Comparison of ENCODE assay signal across 14 mouse cellular contexts in genomic region chr12:27565965-27566507, GRCm38 (mm10).
DNase-seq lines count a peak whose midpoint lies in the region; ATAC-seq and TF ChIP-seq lines count a peak whose summit lies in the region.
"Had no signal": no experiment of that assay in that cellular context is flagged by ENCODE, and none has a peak within 500 bp of the region (broad histone marks: within the 10 kb centered on the region; RNA-seq: fewer than 3 reads in every experiment).

No protein-coding gene starts in this region.

- no peak for TF ChIP-seq CTCF in liver, postnatal 0 days (IDR thresholded peaks at IDR 0.05; ENCODE audit: low read depth)

- no peak overlapping the region for H3K27ac ChIP-seq in heart, embryonic 10.5 days
- H3K27ac ChIP-seq in heart, embryonic 11.5 days (ENCODE audit: low read depth, low read length): no peak overlapping the region
- peak overlapping the region; percentile 93 for H3K27ac ChIP-seq in forebrain, embryonic 15.5 days (replicated peaks)
- peak overlapping the region; percentile 41; the same call in 1 of the 2 replicates for H3K27ac ChIP-seq in limb, embryonic 12.5 days
- H3K27ac ChIP-seq in neural tube, embryonic 14.5 days (ENCODE audit: low read depth, low read length): peak overlapping the region; percentile 78
- H3K27ac ChIP-seq in liver, postnatal 0 days (ENCODE audit: low read depth): no peak overlapping the region
- H3K27ac ChIP-seq: embryonic facial prominence, embryonic 15.5 days; lung, embryonic 15.5 days had no signal

- H3K4me3 ChIP-seq in heart, embryonic 10.5 days: no peak overlapping the region
- H3K4me3 ChIP-seq in heart, embryonic 11.5 days (ENCODE audit: low read depth, low read length): no peak overlapping the region
- no peak overlapping the region for H3K4me3 ChIP-seq in forebrain, embryonic 15.5 days
- H3K4me3 ChIP-seq in limb, embryonic 12.5 days (replicated peaks): no peak overlapping the region
- H3K4me3 ChIP-seq in neural tube, embryonic 14.5 days (ENCODE audit: low read depth, low read length): no peak overlapping the region
- H3K4me3 ChIP-seq in liver, postnatal 0 days (ENCODE audit: low read depth, low read length): no peak overlapping the region
- H3K4me3 ChIP-seq: embryonic facial prominence, embryonic 15.5 days; lung, embryonic 15.5 days; myocyte had no signal

- peak; percentile 45 for DNase-seq in heart, embryonic 10.5 days (ENCODE audit: low spot score)
- DNase-seq in gastrocnemius, postnatal 10 days: no peak
- DNase-seq in liver, postnatal 0 days: no peak
- no peak for DNase-seq in adrenal gland, adult 8-10 months
- DNase-seq: heart, postnatal 14 days; kidney, postnatal 36 days; thymus, adult 18-20 months had no signal

- no peak overlapping the region for H3K4me2 ChIP-seq in heart, embryonic 11.5 days
- peak overlapping the region; percentile 33 for H3K4me2 ChIP-seq in forebrain, embryonic 15.5 days (replicated peaks)
- no peak overlapping the region for H3K4me2 ChIP-seq in limb, embryonic 12.5 days
- peak overlapping the region; percentile 17; the same call in 1 of the 2 replicates for H3K4me2 ChIP-seq in neural tube, embryonic 14.5 days (ENCODE audit: low read depth, low read length)
- no peak overlapping the region for H3K4me2 ChIP-seq in liver, postnatal 0 days (ENCODE audit: low read depth, low read length)
- H3K4me2 ChIP-seq: embryonic facial prominence, embryonic 15.5 days; lung, embryonic 15.5 days had no signal

- no peaks in the 10 kb centered on the region for H3K36me3 ChIP-seq in heart, embryonic 10.5 days
- no peaks in the 10 kb centered on the region for H3K36me3 ChIP-seq in heart, embryonic 11.5 days (ENCODE audit: control insufficient read depth, insufficient read depth, low read length)
- H3K36me3 ChIP-seq in forebrain, embryonic 15.5 days: no peaks in the 10 kb centered on the region
- H3K36me3 ChIP-seq in limb, embryonic 12.5 days: no peaks in the 10 kb centered on the region
- H3K36me3 ChIP-seq in neural tube, embryonic 14.5 days (ENCODE audit: control insufficient read depth, insufficient read depth, low read length): no peaks in the 10 kb centered on the region
- H3K36me3 ChIP-seq in liver, postnatal 0 days (replicated peaks; ENCODE audit: insufficient read depth, low read length): no peaks in the 10 kb centered on the region
- H3K36me3 ChIP-seq: embryonic facial prominence, embryonic 15.5 days; lung, embryonic 15.5 days had no signal

- H3K4me1 ChIP-seq in heart, embryonic 10.5 days: peaks cover 14% of the 10 kb centered on the region; the same call in 1 of the 2 replicates
- H3K4me1 ChIP-seq in heart, embryonic 11.5 days (ENCODE audit: control insufficient read depth, insufficient read depth, low read length): no peaks in the 10 kb centered on the region
- H3K4me1 ChIP-seq in forebrain, embryonic 15.5 days: peaks cover 41% of the 10 kb centered on the region
- H3K4me1 ChIP-seq in limb, embryonic 12.5 days (replicated peaks): peaks cover 37% of the 10 kb centered on the region
- H3K4me1 ChIP-seq in neural tube, embryonic 14.5 days (ENCODE audit: control insufficient read depth, insufficient read depth, low read length): peaks cover 26% of the 10 kb centered on the region
- no peaks in the 10 kb centered on the region; the same call in 1 of the 2 replicates for H3K4me1 ChIP-seq in liver, postnatal 0 days (ENCODE audit: insufficient read depth)
- H3K4me1 ChIP-seq: lung, embryonic 15.5 days had no signal

- no peaks in the 10 kb centered on the region for H3K27me3 ChIP-seq in heart, embryonic 10.5 days (ENCODE audit: insufficient read depth, poor library complexity, severe bottlenecking)
- H3K27me3 ChIP-seq in heart, embryonic 11.5 days (ENCODE audit: control insufficient read depth, insufficient read depth, low read length): no peaks in the 10 kb centered on the region
- H3K27me3 ChIP-seq in forebrain, embryonic 15.5 days: no peaks in the 10 kb centered on the region
- no peaks in the 10 kb centered on the region for H3K27me3 ChIP-seq in limb, embryonic 12.5 days
- no peaks in the 10 kb centered on the region for H3K27me3 ChIP-seq in neural tube, embryonic 14.5 days (ENCODE audit: control insufficient read depth, insufficient read depth, low read length)
- no peaks in the 10 kb centered on the region for H3K27me3 ChIP-seq in liver, postnatal 0 days (ENCODE audit: insufficient read depth, low read length)
- H3K27me3 ChIP-seq: embryonic facial prominence, embryonic 15.5 days; lung, embryonic 15.5 days had no signal

- TF ChIP-seq EP300 in liver, postnatal 0 days (IDR thresholded peaks at IDR 0.05; ENCODE audit: low read depth): no peak

- no peaks in the 10 kb centered on the region for H3K9me3 ChIP-seq in heart, embryonic 10.5 days
- no peaks in the 10 kb centered on the region for H3K9me3 ChIP-seq in heart, embryonic 11.5 days (replicated peaks; ENCODE audit: control insufficient read depth, low read length)
- no peaks in the 10 kb centered on the region for H3K9me3 ChIP-seq in forebrain, embryonic 15.5 days
- no peaks in the 10 kb centered on the region for H3K9me3 ChIP-seq in limb, embryonic 12.5 days
- H3K9me3 ChIP-seq in neural tube, embryonic 14.5 days (ENCODE audit: control insufficient read depth, low read length): no peaks in the 10 kb centered on the region
- no peaks in the 10 kb centered on the region for H3K9me3 ChIP-seq in liver, postnatal 0 days (ENCODE audit: low read length)
- H3K9me3 ChIP-seq: embryonic facial prominence, embryonic 15.5 days; lung, embryonic 15.5 days had no signal

- ATAC-seq in heart, embryonic 11.5 days (replicated peaks; ENCODE audit: insufficient number of reproducible peaks, low FRiP score, low TSS enrichment): no peak
- peak; percentile 88 for ATAC-seq in forebrain, embryonic 15.5 days (replicated peaks)
- no peak for ATAC-seq in limb, embryonic 12.5 days (ENCODE audit: insufficient number of reproducible peaks, insufficient read depth, low FRiP score, low TSS enrichment, low read depth)
- peak; percentile 87 for ATAC-seq in neural tube, embryonic 14.5 days (ENCODE audit: low read depth)
- no peak for ATAC-seq in liver, postnatal 0 days

- no peak overlapping the region for H3K9ac ChIP-seq in heart, embryonic 11.5 days (ENCODE audit: low read depth, low read length)
- H3K9ac ChIP-seq in forebrain, embryonic 15.5 days (replicated peaks): 0 out of 2 replicates have a peak overlapping the region, but pooled peaks have one; percentile 6
- H3K9ac ChIP-seq in limb, embryonic 12.5 days (replicated peaks): peak overlapping the region; percentile 18; the same call in 1 of the 2 replicates
- no peak overlapping the region for H3K9ac ChIP-seq in neural tube, embryonic 14.5 days (replicated peaks; ENCODE audit: low read depth, low read length)
- no peak overlapping the region for H3K9ac ChIP-seq in liver, postnatal 0 days (replicated peaks)
- H3K9ac ChIP-seq: embryonic facial prominence, embryonic 15.5 days; lung, embryonic 15.5 days had no signal

- WGBS in heart, embryonic 10.5 days: 77% methylated on average over 8 of the region's 8 CpGs
- WGBS in heart, embryonic 11.5 days (ENCODE audit: insufficient replicate concordance): 62% methylated on average over 8 of the region's 8 CpGs
- WGBS in forebrain, embryonic 15.5 days: 5% methylated on average over 8 of the region's 8 CpGs
- 47% methylated on average over 8 of the region's 8 CpGs for WGBS in limb, embryonic 12.5 days
- WGBS in neural tube, embryonic 14.5 days: 8% methylated on average over 8 of the region's 8 CpGs
- 68% methylated on average over 8 of the region's 8 CpGs for WGBS in liver, postnatal 0 days (ENCODE audit: insufficient replicate concordance)

Comparison
In these comparisons a context has a peak if more than half of its experiments do, and no peak if none do; other contexts are left out.
1. H3K27ac ChIP-seq: peak in forebrain, embryonic 15.5 days (single experiment), limb, embryonic 12.5 days (single experiment) and neural tube, embryonic 14.5 days (single experiment); none in heart, embryonic 10.5 days (single experiment), heart, embryonic 11.5 days (single experiment) and liver, postnatal 0 days (single experiment).
2. ATAC-seq: peak in forebrain, embryonic 15.5 days (single experiment) and neural tube, embryonic 14.5 days (single experiment); none in heart, embryonic 11.5 days (single experiment), limb, embryonic 12.5 days (single experiment) and liver, postnatal 0 days (single experiment).
3. H3K4me2 ChIP-seq: peak in forebrain, embryonic 15.5 days (single experiment) and neural tube, embryonic 14.5 days (single experiment); none in heart, embryonic 11.5 days (single experiment), limb, embryonic 12.5 days (single experiment) and liver, postnatal 0 days (single experiment).
4. H3K9ac ChIP-seq: peak in forebrain, embryonic 15.5 days (single experiment) and limb, embryonic 12.5 days (single experiment); none in heart, embryonic 11.5 days (single experiment), neural tube, embryonic 14.5 days (single experiment) and liver, postnatal 0 days (single experiment).